Mouse (Mus musculus) G1E (cell line): ENCODE data around the gene Atp5k.

Experiments used
- CTCF ChIP-seq: IDR thresholded peaks from 2 replicates; pipeline ENCODE4 v1.5.1; 2012; ENCODE audit warnings: low read depth, low read length, inconsistent platforms, mixed read lengths
- GATA1 ChIP-seq: IDR thresholded peaks from 2 replicates; pipeline ENCODE4 v1.6.1; 2012; ENCODE audit warnings: borderline replicate concordance, low read length, inconsistent platforms, mixed read lengths
- TAL1 ChIP-seq: conservative IDR thresholded peaks from 2 replicates; pipeline ENCODE4 v1.6.1; 2012; ENCODE audit warnings: low read depth, low read length, inconsistent platforms, mixed read lengths

DNA sequence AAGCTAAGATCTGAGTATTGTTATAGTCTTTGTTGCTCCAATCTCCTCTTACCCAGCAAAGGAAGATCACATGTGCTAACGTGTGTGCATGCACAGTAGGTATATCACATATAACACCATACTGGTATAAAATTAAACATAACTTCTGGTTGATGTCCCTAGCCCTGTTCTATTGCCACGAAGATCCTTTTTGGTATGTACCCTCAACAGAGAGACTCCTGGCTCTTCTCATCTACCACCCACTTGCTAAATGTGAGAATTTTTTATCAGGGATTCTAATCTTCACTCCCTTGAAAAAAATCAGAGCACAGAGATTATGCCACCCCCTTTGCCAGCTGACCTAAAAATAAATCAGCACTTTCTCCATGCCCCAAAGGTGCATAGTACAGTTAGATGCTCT is 27.3 kb downstream of the Atp5k start:
- no peak for TF ChIP-seq CTCF
- no peak for TF ChIP-seq TAL1
- TF ChIP-seq GATA1: no peak
